Mouse (Mus musculus): ENCODE data around the gene Gm10053. TPM values are rescaled to one million over a fixed set of nuclear protein-coding genes. Genes with fewer than 3 reads are reported as not detected.

Gm10053 gene
- polyA plus RNA-seq, 1 experiment from 2014 or later: 825 TPM

DNA sequence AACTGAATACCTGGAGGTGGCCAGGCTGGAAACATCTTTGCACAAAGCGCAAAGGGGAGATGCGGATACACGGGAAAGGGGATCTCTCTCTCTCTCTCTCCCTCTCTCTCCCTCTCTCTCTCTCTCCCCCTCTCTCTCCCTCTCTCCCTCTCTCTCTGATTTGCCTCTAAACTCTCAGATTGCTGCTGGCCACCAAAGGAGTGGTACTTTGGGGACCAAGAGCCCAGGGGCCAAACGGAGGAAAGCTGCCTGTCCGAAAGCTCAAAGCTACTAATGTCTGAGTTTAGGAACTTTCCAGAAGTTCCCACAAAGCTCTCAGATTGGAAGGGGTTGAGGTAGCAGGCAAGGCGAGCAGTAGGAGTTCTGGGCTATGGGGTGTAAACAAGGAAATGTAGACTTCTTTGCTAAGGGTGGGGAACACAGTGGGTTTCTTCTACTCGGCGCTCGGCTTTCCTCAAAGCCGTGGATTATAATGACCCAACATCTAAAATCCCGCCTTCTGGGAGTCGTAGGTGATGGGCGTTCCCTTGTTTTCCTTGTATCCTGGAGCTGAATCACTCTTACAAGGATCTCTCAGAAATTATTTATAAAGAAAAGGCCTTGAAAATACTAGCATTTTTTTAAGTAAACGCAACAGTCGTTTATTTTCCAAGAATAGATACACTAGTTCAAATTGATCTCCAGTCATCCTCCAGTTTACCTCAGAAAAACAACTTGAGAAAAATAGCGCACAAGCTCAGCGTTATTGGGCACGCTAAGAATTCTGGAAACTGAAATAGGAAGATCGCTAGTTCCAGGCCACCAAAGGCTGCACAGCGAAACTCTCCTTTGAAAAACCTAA, 22.6 kb downstream of the Gm10053 start:
- 3% methylated on average over 20 of the region's 20 CpGs for WGBS
- H3K27ac ChIP-seq (ENCODE audit: low read length): no peak overlapping the region
- no peaks in the 10 kb centered on the region for H3K36me3 ChIP-seq (ENCODE audit: control insufficient read depth, insufficient read depth)
- no peak for ATAC-seq (replicated peaks; ENCODE audit: extremely low read depth, insufficient read depth, low FRiP score)
- peak overlapping the region; percentile 45; the same call in 1 of the 2 replicates for H3K4me3 ChIP-seq (ENCODE audit: low read length)
- H3K4me2 ChIP-seq (ENCODE audit: low read depth, low read length): peak overlapping the region; percentile 60; the same call in 1 of the 2 replicates
- peaks cover 24% of the 10 kb centered on the region for H3K4me1 ChIP-seq (ENCODE audit: control insufficient read depth, insufficient read depth, low read length)
- no peak overlapping the region for H3K9ac ChIP-seq (ENCODE audit: low read length)
- no peaks in the 10 kb centered on the region for H3K9me3 ChIP-seq (replicated peaks; ENCODE audit: control insufficient read depth, low read length)
- H3K27me3 ChIP-seq (ENCODE audit: control insufficient read depth, insufficient read depth, low read length): peaks cover 67% of the 10 kb centered on the region

DNA sequence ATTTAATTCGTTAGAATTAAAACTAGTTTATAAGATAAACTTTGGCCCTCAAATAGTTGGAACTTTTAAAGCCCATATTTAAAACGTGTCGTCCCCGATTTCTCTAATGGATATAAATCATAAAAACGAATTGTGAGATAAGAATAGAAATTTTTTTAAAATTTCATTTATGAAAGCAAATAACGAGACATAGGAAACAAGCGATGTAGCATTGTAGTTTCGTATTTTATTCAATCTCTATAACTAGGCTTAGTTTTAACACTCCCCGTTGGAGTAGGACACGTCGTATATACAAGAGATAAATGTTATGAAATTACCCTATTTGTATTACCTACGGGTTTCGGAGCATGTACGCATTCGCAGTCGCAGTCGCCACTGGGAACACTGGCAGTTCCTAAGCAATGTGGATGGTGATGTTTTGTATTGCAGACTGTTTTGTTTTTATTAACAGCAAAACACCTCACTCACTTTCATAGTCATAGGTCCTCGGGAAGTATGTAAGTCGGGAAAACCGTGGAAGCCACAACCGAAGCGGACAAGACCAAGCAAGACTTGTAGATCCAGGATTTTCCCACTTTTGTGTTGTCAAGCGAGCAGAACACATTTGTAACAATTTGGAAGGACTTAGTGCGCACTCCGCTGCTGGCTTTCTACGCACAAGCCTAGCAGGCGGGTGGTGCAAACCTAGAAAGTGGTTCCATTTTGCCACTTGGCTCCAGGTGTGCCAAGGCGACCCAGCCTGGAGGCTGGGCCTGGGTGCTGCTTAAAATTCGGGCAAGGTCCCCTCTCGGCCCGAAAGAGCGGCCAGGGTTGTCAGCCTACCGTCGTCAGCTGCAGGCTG, 23.5 kb downstream of the Gm10053 start:
- peak overlapping the region; percentile 54 for H3K4me3 ChIP-seq (ENCODE audit: low read length)
- no peaks in the 10 kb centered on the region for H3K9me3 ChIP-seq (replicated peaks; ENCODE audit: control insufficient read depth, low read length)
- peaks cover 24% of the 10 kb centered on the region for H3K4me1 ChIP-seq (ENCODE audit: control insufficient read depth, insufficient read depth, low read length)
- H3K9ac ChIP-seq (ENCODE audit: low read length): no peak overlapping the region
- 5% methylated on average over 34 of the region's 34 CpGs for WGBS
- peaks cover 70% of the 10 kb centered on the region for H3K27me3 ChIP-seq (ENCODE audit: control insufficient read depth, insufficient read depth, low read length)
- no peak for ATAC-seq (replicated peaks; ENCODE audit: extremely low read depth, insufficient read depth, low FRiP score)
- no peak overlapping the region for H3K27ac ChIP-seq (ENCODE audit: low read length)
- H3K36me3 ChIP-seq (ENCODE audit: control insufficient read depth, insufficient read depth): no peaks in the 10 kb centered on the region
- H3K4me2 ChIP-seq (ENCODE audit: low read depth, low read length): peak overlapping the region; percentile 78

DNA sequence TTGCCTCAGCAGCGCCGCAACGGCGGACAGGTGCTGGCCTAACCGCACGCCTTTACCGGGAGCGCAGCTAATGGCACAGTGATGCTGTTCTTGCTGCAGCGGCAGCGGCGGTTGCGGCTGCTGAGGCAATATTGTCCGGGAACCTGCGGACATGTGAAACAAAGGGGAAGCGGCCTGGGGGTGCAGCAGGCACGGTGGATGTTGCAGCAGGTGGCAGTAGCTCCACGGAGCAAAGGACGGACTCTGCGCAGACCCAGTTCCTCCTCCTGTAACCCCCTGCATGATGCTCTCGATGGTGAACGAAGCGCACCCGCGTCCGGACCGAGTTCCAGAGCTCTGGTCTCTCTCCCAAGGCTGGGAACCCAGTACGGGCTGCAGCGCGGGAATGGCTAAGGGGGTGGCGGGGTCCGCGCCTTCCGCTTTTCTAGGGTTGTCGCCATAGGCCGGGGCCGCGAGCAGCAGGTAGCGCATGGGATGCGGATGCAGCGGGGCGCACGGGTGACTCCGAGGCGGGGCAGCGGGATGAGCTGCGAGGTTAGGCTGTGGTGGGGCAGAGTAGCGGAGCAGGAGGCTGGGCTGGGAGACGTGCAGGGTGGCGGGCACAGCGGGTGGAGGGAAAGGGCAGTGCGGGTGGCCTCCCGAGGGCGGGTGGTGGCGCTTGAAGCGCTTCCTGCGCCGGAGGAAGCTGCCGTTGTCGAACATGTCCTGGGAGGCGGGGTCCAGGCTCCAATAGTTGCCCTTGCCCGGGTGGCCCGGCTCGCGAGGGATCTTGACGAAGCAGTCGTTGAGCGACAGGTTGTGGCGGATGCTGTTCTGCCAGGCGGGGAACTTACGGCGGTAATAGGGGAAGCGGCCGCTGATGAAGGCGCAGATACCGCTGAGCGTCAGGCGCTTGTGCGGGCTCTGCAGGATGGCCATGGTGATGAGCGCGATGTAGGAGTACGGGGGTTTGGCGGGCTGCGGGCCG, 24.4 kb downstream of the Gm10053 start:
- 0 out of 2 replicates have a peak, but pooled peaks have one; percentile 49 for ATAC-seq (replicated peaks; ENCODE audit: extremely low read depth, insufficient read depth, low FRiP score)

DNA sequence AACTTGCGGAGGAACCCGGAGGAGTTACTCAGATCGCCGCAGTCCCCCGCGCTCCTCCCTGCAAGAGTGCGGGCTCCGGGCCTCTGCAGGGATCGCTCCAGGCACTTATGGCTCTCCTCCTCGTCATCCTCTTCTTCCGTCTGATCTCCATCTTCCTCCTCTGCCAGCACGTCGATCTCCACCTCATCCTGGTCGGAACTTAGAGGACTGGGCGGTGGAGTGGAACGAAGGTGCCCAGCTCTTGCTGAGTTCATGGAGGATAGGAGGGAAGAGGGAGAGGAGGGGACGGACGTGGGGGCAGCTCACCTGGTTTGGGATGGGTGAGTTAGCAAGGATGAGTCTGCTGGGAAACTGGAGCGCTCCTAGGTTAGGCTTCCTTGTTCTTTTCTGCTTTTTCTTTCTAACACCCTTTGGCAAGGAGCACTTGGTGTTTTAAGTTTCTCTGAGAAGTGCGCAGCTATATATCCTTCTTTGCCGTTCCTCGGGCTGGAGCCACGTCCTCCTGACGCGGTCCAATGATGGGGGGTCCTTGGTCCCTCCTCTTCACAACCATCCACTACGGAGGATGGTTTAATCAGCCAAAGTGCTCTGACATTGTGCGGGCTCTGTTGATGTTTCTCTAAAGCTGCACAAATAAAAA, 25.2 kb downstream of the Gm10053 start, which contains the start of gene Foxd4:
TSS of gene Foxd4 (minus strand) at position 617 of the 640 bp plus-strand sequence.
- Histone ChIP-seq H3K36me3 (ENCODE audit: control insufficient read depth, insufficient read depth) (no peaks in the 10 kb centered on the region), H3K9me3 (replicated peaks; ENCODE audit: control insufficient read depth, low read length) (no peaks in the 10 kb centered on the region), H3K4me3 (ENCODE audit: low read length) (peak within 1 kb of the TSS; percentile 54), H3K4me1 (ENCODE audit: control insufficient read depth, insufficient read depth, low read length) (peaks cover 24% of the 10 kb centered on the region), H3K27me3 (ENCODE audit: control insufficient read depth, insufficient read depth, low read length) (peaks cover 74% of the 10 kb centered on the region), H3K9ac (ENCODE audit: low read length) (no peak within 1 kb of the TSS), H3K27ac (ENCODE audit: low read length) (no peak within 1 kb of the TSS), H3K4me2 (ENCODE audit: low read depth, low read length) (peak within 1 kb of the TSS; percentile 78)
- WGBS: 2% methylated on average over 25 of the region's 27 CpGs
- ATAC-seq (replicated peaks; ENCODE audit: extremely low read depth, insufficient read depth, low FRiP score): no peak

More for the DNA sequence above, 24.4 kb downstream of the Gm10053 start:
- H3K36me3 ChIP-seq (ENCODE audit: control insufficient read depth, insufficient read depth): no peaks in the 10 kb centered on the region
- peaks cover 24% of the 10 kb centered on the region for H3K4me1 ChIP-seq (ENCODE audit: control insufficient read depth, insufficient read depth, low read length)
- under 1% methylated on average over 84 of the region's 84 CpGs for WGBS
- no peaks in the 10 kb centered on the region for H3K9me3 ChIP-seq (replicated peaks; ENCODE audit: control insufficient read depth, low read length)
- H3K27ac ChIP-seq (ENCODE audit: low read length): no peak overlapping the region
- peak overlapping the region; percentile 78 for H3K4me2 ChIP-seq (ENCODE audit: low read depth, low read length)
- peak overlapping the region; percentile 54 for H3K4me3 ChIP-seq (ENCODE audit: low read length)
- peaks cover 75% of the 10 kb centered on the region for H3K27me3 ChIP-seq (ENCODE audit: control insufficient read depth, insufficient read depth, low read length)
- no peak overlapping the region for H3K9ac ChIP-seq (ENCODE audit: low read length)

DNA sequence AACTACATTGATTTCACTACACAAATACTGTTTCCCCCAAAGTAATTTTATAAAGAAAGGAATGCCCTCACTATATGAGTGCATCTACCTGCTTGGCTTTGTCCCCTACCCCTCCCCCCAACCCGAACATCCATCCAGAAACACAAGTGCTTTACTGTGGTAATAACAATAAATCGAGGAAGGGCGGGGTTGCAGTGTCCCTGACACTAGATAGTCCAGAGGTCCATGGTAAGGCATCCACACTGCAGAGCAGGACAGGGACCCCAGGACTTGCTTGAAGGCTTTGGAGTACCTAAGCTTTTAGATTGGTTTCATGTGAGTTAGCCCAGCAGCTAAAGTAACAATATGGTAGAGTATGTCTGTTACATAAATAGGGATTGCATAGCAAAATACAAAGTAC, 26.2 kb downstream of the Gm10053 start:
- no peak overlapping the region for H3K27ac ChIP-seq (ENCODE audit: low read length)
- 18% methylated on average over 3 of the region's 3 CpGs for WGBS
- no peak overlapping the region for H3K4me2 ChIP-seq (ENCODE audit: low read depth, low read length)
- no peak overlapping the region for H3K4me3 ChIP-seq (ENCODE audit: low read length)
- H3K9me3 ChIP-seq (replicated peaks; ENCODE audit: control insufficient read depth, low read length): no peaks in the 10 kb centered on the region
- ATAC-seq (replicated peaks; ENCODE audit: extremely low read depth, insufficient read depth, low FRiP score): no peak
- H3K36me3 ChIP-seq (ENCODE audit: control insufficient read depth, insufficient read depth): no peaks in the 10 kb centered on the region
- peaks cover 69% of the 10 kb centered on the region for H3K27me3 ChIP-seq (ENCODE audit: control insufficient read depth, insufficient read depth, low read length)
- peaks cover 24% of the 10 kb centered on the region for H3K4me1 ChIP-seq (ENCODE audit: control insufficient read depth, insufficient read depth, low read length)
- no peak overlapping the region for H3K9ac ChIP-seq (ENCODE audit: low read length)

DNA sequence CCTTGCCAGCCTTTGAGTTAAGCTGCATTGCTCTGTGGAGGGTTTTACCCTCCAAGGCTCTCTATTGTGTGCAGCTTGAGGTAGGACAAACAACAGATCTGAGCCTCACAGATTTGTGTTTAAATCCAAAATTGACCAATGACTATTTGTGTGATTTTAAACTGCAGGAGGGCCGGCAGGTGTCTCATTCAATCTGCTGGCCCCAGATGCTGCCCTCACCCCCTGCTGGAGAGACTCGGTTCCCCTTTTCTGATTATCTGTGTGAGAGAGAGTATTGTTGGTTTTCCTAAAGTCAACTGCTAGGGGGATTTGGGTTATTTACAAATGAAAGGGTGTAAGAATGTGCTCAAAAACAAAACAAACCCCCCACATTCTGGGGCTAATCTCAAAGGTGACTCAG, 26.8 kb downstream of the Gm10053 start:
- Histone ChIP-seq H3K36me3 (ENCODE audit: control insufficient read depth, insufficient read depth) (no peaks in the 10 kb centered on the region), H3K4me1 (ENCODE audit: control insufficient read depth, insufficient read depth, low read length) (peaks cover 22% of the 10 kb centered on the region), H3K27me3 (ENCODE audit: control insufficient read depth, insufficient read depth, low read length) (peaks cover 63% of the 10 kb centered on the region), H3K4me3 (ENCODE audit: low read length) (no peak overlapping the region), H3K4me2 (ENCODE audit: low read depth, low read length) (no peak overlapping the region), H3K9ac (ENCODE audit: low read length) (no peak overlapping the region), H3K27ac (ENCODE audit: low read length) (no peak overlapping the region), H3K9me3 (replicated peaks; ENCODE audit: control insufficient read depth, low read length) (no peaks in the 10 kb centered on the region)
- WGBS: 5% methylated on average over 2 of the region's 2 CpGs
- ATAC-seq (replicated peaks; ENCODE audit: extremely low read depth, insufficient read depth, low FRiP score): no peak

DNA sequence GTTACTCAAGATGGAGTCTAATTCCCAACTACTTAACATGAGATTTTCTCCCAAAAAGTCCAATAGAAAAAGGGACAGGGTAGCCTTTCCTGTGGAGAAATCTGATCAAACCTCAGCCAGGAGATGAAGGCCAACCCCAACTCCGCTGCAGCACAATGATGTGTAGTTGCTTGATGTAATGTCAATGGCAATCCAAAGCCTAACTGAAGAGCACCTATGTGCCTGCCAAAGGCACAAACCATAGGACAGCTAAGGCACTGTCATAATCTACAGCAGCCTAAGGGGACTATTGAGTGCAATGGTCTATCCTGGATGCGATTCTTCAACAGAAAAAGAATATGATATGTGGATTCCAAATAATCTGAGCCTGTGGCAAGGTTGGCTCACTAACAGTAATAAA, 27.3 kb downstream of the Gm10053 start:
- Histone ChIP-seq H3K27ac (ENCODE audit: low read length) (no peak overlapping the region), H3K4me3 (ENCODE audit: low read length) (no peak overlapping the region), H3K9ac (ENCODE audit: low read length) (no peak overlapping the region), H3K36me3 (ENCODE audit: control insufficient read depth, insufficient read depth) (no peaks in the 10 kb centered on the region), H3K4me2 (ENCODE audit: low read depth, low read length) (no peak overlapping the region), H3K27me3 (ENCODE audit: control insufficient read depth, insufficient read depth, low read length) (peaks cover 58% of the 10 kb centered on the region), H3K4me1 (ENCODE audit: control insufficient read depth, insufficient read depth, low read length) (peaks cover 17% of the 10 kb centered on the region), H3K9me3 (replicated peaks; ENCODE audit: control insufficient read depth, low read length) (no peaks in the 10 kb centered on the region)
- 49% methylated on average over 2 of the region's 2 CpGs for WGBS
- no peak for ATAC-seq (replicated peaks; ENCODE audit: extremely low read depth, insufficient read depth, low FRiP score)

DNA sequence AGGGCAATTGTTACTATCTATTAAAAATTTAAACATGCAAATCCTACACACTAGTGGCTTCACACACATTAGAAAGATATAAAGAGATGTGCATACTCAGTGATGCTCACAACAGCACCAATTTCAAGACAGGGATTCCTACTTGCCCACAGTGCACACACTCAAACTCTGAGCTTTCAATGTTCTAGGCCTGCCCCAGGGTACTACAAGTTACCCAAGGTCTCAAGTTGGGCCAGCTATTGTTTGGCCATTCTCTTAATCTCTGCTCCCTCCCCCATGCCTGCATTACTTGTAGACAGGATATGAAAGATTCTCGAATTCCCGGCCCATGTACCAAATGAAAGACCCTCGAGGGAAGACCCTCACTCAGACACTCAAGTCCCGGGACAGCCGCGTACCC, 32.2 kb downstream of the Gm10053 start:
- no peak overlapping the region for H3K4me3 ChIP-seq (ENCODE audit: low read length)
- no peaks in the 10 kb centered on the region for H3K36me3 ChIP-seq (ENCODE audit: control insufficient read depth, insufficient read depth)
- H3K9ac ChIP-seq (ENCODE audit: low read length): no peak overlapping the region
- H3K4me2 ChIP-seq (ENCODE audit: low read depth, low read length): no peak overlapping the region
- no peaks in the 10 kb centered on the region for H3K4me1 ChIP-seq (ENCODE audit: control insufficient read depth, insufficient read depth, low read length)
- WGBS: 88% methylated on average over 4 of the region's 6 CpGs
- no peak overlapping the region for H3K27ac ChIP-seq (ENCODE audit: low read length)
- no peaks in the 10 kb centered on the region for H3K9me3 ChIP-seq (replicated peaks; ENCODE audit: control insufficient read depth, low read length)
- ATAC-seq (replicated peaks; ENCODE audit: extremely low read depth, insufficient read depth, low FRiP score): no peak
- H3K27me3 ChIP-seq (ENCODE audit: control insufficient read depth, insufficient read depth, low read length): peaks cover 20% of the 10 kb centered on the region
